Mouse (Mus musculus) olfactory bulb, adult 2 months (tissue): ENCODE measurements at regions not wholly inside any gene's neighbourhood (a gene's known extent, or its start where the extent isn't known, plus 50 kb on each side); places are given as distances from the start of the nearest gene placed in this dataset.

ENCODE experiments used
- CTCF ChIP-seq: fragments of 200-500 bp; IDR thresholded peaks from 2 replicates; pipeline ENCODE4 v1.5.1; 2012; ENCODE audit warnings: low read depth, mild to moderate bottlenecking, low read length, moderate library complexity; ENCODE audit not compliant: insufficient read depth
- POLR2A ChIP-seq: fragments of 200-500 bp; IDR thresholded peaks from 2 replicates; pipeline ENCODE4 v1.6.1; 2012; ENCODE audit warnings: mild to moderate bottlenecking, low read depth, low read length, moderate library complexity; ENCODE audit not compliant: insufficient read depth

GRCm38 (mm10) chr13:69906802-69907537 is 104.8 kb downstream of the Med10 start:
- TF ChIP-seq CTCF: no peak
- no peak for TF ChIP-seq POLR2A
